Mouse (Mus musculus): ENCODE data around the gene Rabgef1.

Rabgef1 gene

GRCm38 (mm10) chr5:130171423-130171954 is at the start of gene Rabgef1:
Gene Rabgef1 (plus strand): TSS chr5:130171798.
- peak; percentile 66 for DNase-seq (ENCODE audit: extremely low spot score, low read depth, low spot score)

- DNase-seq (ENCODE audit: extremely low spot score, low read depth, low spot score): no peak
Measured at GRCm38 (mm10) chr5:130122355-130122754, 49.2 kb upstream of the Rabgef1 start.

- no peak for DNase-seq (ENCODE audit: extremely low spot score, low read depth, low spot score)
Measured at GRCm38 (mm10) chr5:130124271-130124670, 47.3 kb upstream of the Rabgef1 start.

- DNase-seq (ENCODE audit: extremely low spot score, low read depth, low spot score): no peak
Measured at GRCm38 (mm10) chr5:130128686-130129523, 42.7 kb upstream of the Rabgef1 start.

- no peak for DNase-seq (ENCODE audit: extremely low spot score, low read depth, low spot score)
Measured at GRCm38 (mm10) chr5:130129524-130129793, 42.1 kb upstream of the Rabgef1 start.

GRCm38 (mm10) chr5:130136597-130136996 is 35.0 kb upstream of the Rabgef1 start:
- no peak for DNase-seq (ENCODE audit: extremely low spot score, low read depth, low spot score)

GRCm38 (mm10) chr5:130139393-130139792 is 32.2 kb upstream of the Rabgef1 start:
- DNase-seq (ENCODE audit: extremely low spot score, low read depth, low spot score): peak; percentile 64

- no peak for DNase-seq (ENCODE audit: extremely low spot score, low read depth, low spot score)
Measured at GRCm38 (mm10) chr5:130141138-130141537, 30.5 kb upstream of the Rabgef1 start.

GRCm38 (mm10) chr5:130142041-130142440 is 29.6 kb upstream of the Rabgef1 start:
- no peak for DNase-seq (ENCODE audit: extremely low spot score, low read depth, low spot score)

- no peak for DNase-seq (ENCODE audit: extremely low spot score, low read depth, low spot score)
Measured at GRCm38 (mm10) chr5:130143101-130143500, 28.5 kb upstream of the Rabgef1 start.

- no peak for DNase-seq (ENCODE audit: extremely low spot score, low read depth, low spot score)
Measured at GRCm38 (mm10) chr5:130143977-130144333, 27.6 kb upstream of the Rabgef1 start.

GRCm38 (mm10) chr5:130144334-130145312 is 27.0 kb upstream of the Rabgef1 start, which contains the start of gene Kctd7:
Gene Kctd7 (plus strand): TSS chr5:130144861.
- DNase-seq (ENCODE audit: extremely low spot score, low read depth, low spot score): peak; percentile 94

GRCm38 (mm10) chr5:130145961-130146360 is 25.6 kb upstream of the Rabgef1 start:
- no peak for DNase-seq (ENCODE audit: extremely low spot score, low read depth, low spot score)

GRCm38 (mm10) chr5:130149726-130150310 is 21.8 kb upstream of the Rabgef1 start:
- DNase-seq (ENCODE audit: extremely low spot score, low read depth, low spot score): no peak

- DNase-seq (ENCODE audit: extremely low spot score, low read depth, low spot score): no peak
Measured at GRCm38 (mm10) chr5:130154286-130154685, 17.3 kb upstream of the Rabgef1 start.

- DNase-seq (ENCODE audit: extremely low spot score, low read depth, low spot score): no peak
Measured at GRCm38 (mm10) chr5:130158545-130158944, 13.1 kb upstream of the Rabgef1 start.

GRCm38 (mm10) chr5:130159761-130160201 is 11.8 kb upstream of the Rabgef1 start:
- DNase-seq (ENCODE audit: extremely low spot score, low read depth, low spot score): no peak

- DNase-seq (ENCODE audit: extremely low spot score, low read depth, low spot score): no peak
Measured at GRCm38 (mm10) chr5:130163670-130164069, 7.9 kb upstream of the Rabgef1 start.

GRCm38 (mm10) chr5:130165213-130165612 is 6.4 kb upstream of the Rabgef1 start:
- no peak for DNase-seq (ENCODE audit: extremely low spot score, low read depth, low spot score)

- no peak for DNase-seq (ENCODE audit: extremely low spot score, low read depth, low spot score)
Measured at GRCm38 (mm10) chr5:130169109-130169508, 2.5 kb upstream of the Rabgef1 start.
